Mouse (Mus musculus) CD4-positive, CD25-positive, alpha-beta regulatory T cell, adult 4 months (primary cell): Measurements from ENCODE around the gene Gm17677. TPM values are rescaled to one million over a fixed set of nuclear protein-coding genes. Genes with fewer than 3 reads are reported as not detected.

Experiments
- ATAC-seq: one replicate; pipeline ENCODE4 v1.8.0; 2017
- polyA plus RNA-seq, 2 experiments: library from polyadenylated mRNA; unstranded; fragments of 100-300 nt; shearing (Covaris generic); gene quantifications; one replicate each; pipeline ENCODE4 v1.2.1; 2017

The Gm17677 gene
- not detected for polyA plus RNA-seq

GRCm38 (mm10) chr9:35740749-35741148, at the start of gene Gm17677:
Gene Gm17677 (plus strand): TSS chr9:35741049.
- ATAC-seq, result no peak

GRCm38 (mm10) chr9:35691924-35692323, 48.9 kb upstream of the Gm17677 start:
- no peak for ATAC-seq

GRCm38 (mm10) chr9:35707265-35707664, 33.6 kb upstream of the Gm17677 start:
- no peak for ATAC-seq

GRCm38 (mm10) chr9:35756843-35757242, 16.0 kb downstream of the Gm17677 start:
- ATAC-seq, result no peak

GRCm38 (mm10) chr9:35778009-35778408, 37.2 kb downstream of the Gm17677 start, which contains the start of gene Gm17727:
Gene Gm17727 (minus strand): TSS chr9:35778109.
- no peak for ATAC-seq

- ATAC-seq, result no peak
These were observed 49.2 kb downstream of the Gm17677 start, which contains the start of the genes Gm27235 and D730048I06Rik for GRCm38 (mm10) chr9:35790001-35790400. Gene Gm27235 (minus strand): TSS chr9:35790101. Gene D730048I06Rik (minus strand): TSS chr9:35790112.

Other genes starting within 250 kb of the Gm17677 start
- gene Gm1113, start 222.8 kb upstream of the Gm17677 start, polyA plus RNA-seq, result not detected
- under 1 TPM; 0.05 to 0.11 TPM for gene Ddx25, start 182.5 kb upstream of the Gm17677 start, polyA plus RNA-seq
- 10 to 100 TPM; 24.2 to 27.3 TPM for gene Pus3, start 182.5 kb upstream of the Gm17677 start, polyA plus RNA-seq
- not detected for gene Pate2, start 170.8 kb upstream of the Gm17677 start, polyA plus RNA-seq
- gene Hyls1, start 170.7 kb upstream of the Gm17677 start, polyA plus RNA-seq, result 1 to 10 TPM; 4.4 to 7.4 TPM
- not detected for gene Pate4, start 129.1 kb upstream of the Gm17677 start, polyA plus RNA-seq
- not detected for gene Pate3, start 92.8 kb upstream of the Gm17677 start, polyA plus RNA-seq
- under 1 TPM in 1 of 2 experiments, not detected in 1; 0.32 TPM for gene Pate1, start 53.7 kb upstream of the Gm17677 start, polyA plus RNA-seq
- gene Gm17727, start 37.1 kb downstream of the Gm17677 start, polyA plus RNA-seq, result not detected
- gene Gm27235, start 49.1 kb downstream of the Gm17677 start, polyA plus RNA-seq, result not detected
- gene D730048I06Rik, start 49.1 kb downstream of the Gm17677 start, polyA plus RNA-seq, result not detected
- not detected for gene 9230110F15Rik, start 103.1 kb downstream of the Gm17677 start, polyA plus RNA-seq
- not detected for gene 9230113P08Rik, start 167.4 kb downstream of the Gm17677 start, polyA plus RNA-seq